Mouse (Mus musculus): ENCODE measurements around the gene Mpv17l2. TPM values are rescaled to one million over a fixed set of nuclear protein-coding genes. Genes with fewer than 3 reads are reported as not detected.

The Mpv17l2 gene
- total and polyA plus RNA-seq, 2 experiments from 2014 or later: 26.6 to 50.3 TPM

- H3K9me3 ChIP-seq (replicated peaks; ENCODE audit: control insufficient read depth, low read length): no peaks in the 10 kb centered on the region
- ATAC-seq (ENCODE audit: insufficient read depth, low read depth) (no peak), DNase-seq (ENCODE audit: low spot score) (no peak)
- H3K4me1 ChIP-seq (ENCODE audit: control insufficient read depth, insufficient read depth): peaks cover 14% of the 10 kb centered on the region
- peak overlapping the region; percentile 73 for H3K4me2 ChIP-seq (ENCODE audit: low read depth, low read length)
- H3K27me3 ChIP-seq (ENCODE audit: control insufficient read depth, insufficient read depth, low read length): no peaks in the 10 kb centered on the region
- H3K27ac ChIP-seq (ENCODE audit: low read depth): 0 out of 2 replicates have a peak overlapping the region, but pooled peaks have one; percentile 12
- H3K4me3 ChIP-seq (ENCODE audit: low read depth, low read length): peak overlapping the region; percentile 43
- TF ChIP-seq CTCF (IDR thresholded peaks at IDR 0.05; ENCODE audit: low read depth) (no peak), EP300 (IDR thresholded peaks at IDR 0.05; ENCODE audit: low read depth) (no peak)
- 2% methylated on average over 34 of the region's 34 CpGs for WGBS
- peaks cover 25% of the 10 kb centered on the region for H3K36me3 ChIP-seq (replicated peaks; ENCODE audit: control insufficient read depth, insufficient read depth, low read length)
- peak overlapping the region; percentile 51 for H3K9ac ChIP-seq (replicated peaks; ENCODE audit: low read depth, low read length)
Observed at GRCm38 (mm10) chr8:70765838-70766570, 5.3 kb upstream of the Mpv17l2 start.

- TF ChIP-seq CTCF (IDR thresholded peaks at IDR 0.05; ENCODE audit: low read depth): no peak
- no peak for TF ChIP-seq EP300 (IDR thresholded peaks at IDR 0.05; ENCODE audit: low read depth)
- Histone ChIP-seq H3K4me1 (ENCODE audit: control insufficient read depth, insufficient read depth) (peaks cover 18% of the 10 kb centered on the region), H3K36me3 (replicated peaks; ENCODE audit: control insufficient read depth, insufficient read depth, low read length) (peaks cover 18% of the 10 kb centered on the region), H3K27me3 (ENCODE audit: control insufficient read depth, insufficient read depth, low read length) (no peaks in the 10 kb centered on the region), H3K9me3 (replicated peaks; ENCODE audit: control insufficient read depth, low read length) (no peaks in the 10 kb centered on the region), H3K4me3 (ENCODE audit: low read depth, low read length) (peak overlapping the region; percentile 43), H3K4me2 (ENCODE audit: low read depth, low read length) (peak overlapping the region; percentile 73), H3K9ac (replicated peaks; ENCODE audit: low read depth, low read length) (no peak overlapping the region), H3K27ac (ENCODE audit: low read depth) (no peak overlapping the region)
- no peak for ATAC-seq (ENCODE audit: insufficient read depth, low read depth)
- no peak for DNase-seq (ENCODE audit: low spot score)
- 70% methylated on average over 9 of the region's 9 CpGs for WGBS
Observed at GRCm38 (mm10) chr8:70765329-70765728, 4.6 kb upstream of the Mpv17l2 start.

GRCm38 (mm10) chr8:70764676-70765075 lies 3.9 kb upstream of the Mpv17l2 start:
- Histone ChIP-seq H3K27me3 (ENCODE audit: control insufficient read depth, insufficient read depth, low read length) (no peaks in the 10 kb centered on the region), H3K4me1 (ENCODE audit: control insufficient read depth, insufficient read depth) (peaks cover 24% of the 10 kb centered on the region), H3K36me3 (replicated peaks; ENCODE audit: control insufficient read depth, insufficient read depth, low read length) (peaks cover 16% of the 10 kb centered on the region), H3K27ac (ENCODE audit: low read depth) (no peak overlapping the region), H3K4me2 (ENCODE audit: low read depth, low read length) (no peak overlapping the region), H3K4me3 (ENCODE audit: low read depth, low read length) (no peak overlapping the region), H3K9ac (replicated peaks; ENCODE audit: low read depth, low read length) (no peak overlapping the region), H3K9me3 (replicated peaks; ENCODE audit: control insufficient read depth, low read length) (no peaks in the 10 kb centered on the region)
- ATAC-seq (ENCODE audit: insufficient read depth, low read depth): no peak
- 91% methylated on average over 13 of the region's 13 CpGs for WGBS
- TF ChIP-seq CTCF (IDR thresholded peaks at IDR 0.05; ENCODE audit: low read depth): no peak
- TF ChIP-seq EP300 (IDR thresholded peaks at IDR 0.05; ENCODE audit: low read depth): no peak
- DNase-seq (ENCODE audit: low spot score): no peak

GRCm38 (mm10) chr8:70764026-70764425 lies 3.3 kb upstream of the Mpv17l2 start:
- H3K9ac ChIP-seq (replicated peaks; ENCODE audit: low read depth, low read length): no peak overlapping the region
- no peaks in the 10 kb centered on the region for H3K9me3 ChIP-seq (replicated peaks; ENCODE audit: control insufficient read depth, low read length)
- TF ChIP-seq CTCF (IDR thresholded peaks at IDR 0.05; ENCODE audit: low read depth) (no peak), EP300 (IDR thresholded peaks at IDR 0.05; ENCODE audit: low read depth) (no peak)
- H3K4me2 ChIP-seq (ENCODE audit: low read depth, low read length): no peak overlapping the region
- DNase-seq (ENCODE audit: low spot score): no peak
- ATAC-seq (ENCODE audit: insufficient read depth, low read depth): no peak
- no peak overlapping the region for H3K4me3 ChIP-seq (ENCODE audit: low read depth, low read length)
- WGBS: 54% methylated on average over 8 of the region's 8 CpGs
- H3K27ac ChIP-seq (ENCODE audit: low read depth): no peak overlapping the region
- no peaks in the 10 kb centered on the region for H3K27me3 ChIP-seq (ENCODE audit: control insufficient read depth, insufficient read depth, low read length)
- H3K36me3 ChIP-seq (replicated peaks; ENCODE audit: control insufficient read depth, insufficient read depth, low read length): peaks cover 14% of the 10 kb centered on the region
- peaks cover 25% of the 10 kb centered on the region for H3K4me1 ChIP-seq (ENCODE audit: control insufficient read depth, insufficient read depth)

GRCm38 (mm10) chr8:70763354-70763753 lies 2.6 kb upstream of the Mpv17l2 start:
- no peaks in the 10 kb centered on the region for H3K27me3 ChIP-seq (ENCODE audit: control insufficient read depth, insufficient read depth, low read length)
- no peaks in the 10 kb centered on the region for H3K9me3 ChIP-seq (replicated peaks; ENCODE audit: control insufficient read depth, low read length)
- H3K9ac ChIP-seq (replicated peaks; ENCODE audit: low read depth, low read length): no peak overlapping the region
- peaks cover 11% of the 10 kb centered on the region for H3K36me3 ChIP-seq (replicated peaks; ENCODE audit: control insufficient read depth, insufficient read depth, low read length)
- no peak for TF ChIP-seq EP300 (IDR thresholded peaks at IDR 0.05; ENCODE audit: low read depth)
- TF ChIP-seq CTCF (IDR thresholded peaks at IDR 0.05; ENCODE audit: low read depth): peak; percentile 66
- H3K27ac ChIP-seq (ENCODE audit: low read depth): no peak overlapping the region
- WGBS: 6% methylated on average over 3 of the region's 3 CpGs
- H3K4me3 ChIP-seq (ENCODE audit: low read depth, low read length): no peak overlapping the region
- DNase-seq (ENCODE audit: low spot score): no peak
- no peak overlapping the region for H3K4me2 ChIP-seq (ENCODE audit: low read depth, low read length)
- peaks cover 25% of the 10 kb centered on the region for H3K4me1 ChIP-seq (ENCODE audit: control insufficient read depth, insufficient read depth)
- ATAC-seq (ENCODE audit: insufficient read depth, low read depth): no peak

All from heart, postnatal 0 days (tissue).